Mouse (Mus musculus) midbrain, postnatal 0 days (tissue): Measurements from ENCODE around the gene Pld3. TPM values are rescaled to one million over a fixed set of nuclear protein-coding genes. Genes with fewer than 3 reads are reported as not detected.

Experiments used
- ATAC-seq: fragments of 200-750 bp; cut with Nextera tagmentation; 2 replicates; pipeline ENCODE4 v1.8.0; 2017; ENCODE audit warnings: moderate number of reproducible peaks, mild to moderate bottlenecking, moderate TSS enrichment, moderate library complexity; ENCODE audit not compliant: low FRiP score
- DNase-seq: peaks from one replicate; pipeline ENCODE4 v3.0.0-alpha.2; 2015; ENCODE audit warnings: low spot score
- H3K27ac ChIP-seq: fragments of 300-500 bp; sonication (generic); 2 replicates; pipeline ENCODE4 v1.5.1; 2014; ENCODE audit warnings: low read depth, mild to moderate bottlenecking, low read length, mixed read lengths
- H3K27me3 ChIP-seq: fragments of 300-500 bp; sonication (generic); 2 replicates; pipeline ENCODE4 v1.6.1; 2014; ENCODE audit warnings: low read length, control low read depth, mixed read lengths; ENCODE audit not compliant: insufficient read depth
- H3K36me3 ChIP-seq: fragments of 300-500 bp; sonication (generic); 2 replicates; pipeline ENCODE4 v1.6.1; 2014; ENCODE audit warnings: low read length, control low read depth, mixed read lengths; ENCODE audit not compliant: insufficient read depth
- H3K4me1 ChIP-seq: fragments of 300-500 bp; sonication (generic); 2 replicates; pipeline ENCODE4 v1.6.1; 2014; ENCODE audit warnings: mild to moderate bottlenecking, control low read depth, antibody characterized with exemption, low read length, mixed read lengths; ENCODE audit not compliant: insufficient read depth
- H3K4me2 ChIP-seq: fragments of 300-500 bp; sonication (generic); 2 replicates; pipeline ENCODE4 v1.6.1; 2014; ENCODE audit warnings: low read depth, mild to moderate bottlenecking, low read length, mixed read lengths; ENCODE audit not compliant: poor library complexity, severe bottlenecking
- H3K4me3 ChIP-seq: fragments of 300-500 bp; sonication (generic); 2 replicates; pipeline ENCODE4 v1.5.1; 2014; ENCODE audit warnings: low read depth, mild to moderate bottlenecking, low read length, moderate library complexity
- H3K9ac ChIP-seq: fragments of 300-500 bp; sonication (generic); replicated peaks from 2 replicates; pipeline ENCODE4 v1.6.1; 2014; ENCODE audit warnings: mild to moderate bottlenecking, low read length, moderate library complexity, mixed read lengths; ENCODE audit not compliant: poor library complexity, severe bottlenecking
- H3K9me3 ChIP-seq: fragments of 300-500 bp; sonication (generic); 2 replicates; pipeline ENCODE4 v1.6.1; 2016; ENCODE audit warnings: low read length, control low read depth
- CTCF ChIP-seq: IDR thresholded peaks from 2 replicates; pipeline ENCODE4 v1.5.1; 2016; ENCODE audit warnings: antibody characterized with exemption, mild to moderate bottlenecking
- WGBS: fragments of 180-500 bp; shearing (Covaris S2); extraction: QIAGEN DNeasy Blood & Tissue Kit; methylation state at CpG from one replicate; pipeline ENCODE4 v1.1.7; 2014; 5-methylcytosine and 5-hydroxymethylcytosine counted together
- polyA plus RNA-seq: library from polyadenylated mRNA; unstranded; fragments of >200 nt; fragmentation: Nextera tagmentation; extraction: Ambion mirVana; gene quantifications from 2 replicates; pipeline ENCODE4 v1.2.1, GENCODE M21; 2015
- total RNA-seq: library from RNA; depleted of rRNA; stranded (reverse); fragments of >200 nt; gene quantifications from 2 replicates; pipeline ENCODE4 v1.2.3, GENCODE M21; 2014

Pld3 gene
- total and polyA plus RNA-seq, 2 experiments from 2014 or later: 275 to 286 TPM

DNA sequence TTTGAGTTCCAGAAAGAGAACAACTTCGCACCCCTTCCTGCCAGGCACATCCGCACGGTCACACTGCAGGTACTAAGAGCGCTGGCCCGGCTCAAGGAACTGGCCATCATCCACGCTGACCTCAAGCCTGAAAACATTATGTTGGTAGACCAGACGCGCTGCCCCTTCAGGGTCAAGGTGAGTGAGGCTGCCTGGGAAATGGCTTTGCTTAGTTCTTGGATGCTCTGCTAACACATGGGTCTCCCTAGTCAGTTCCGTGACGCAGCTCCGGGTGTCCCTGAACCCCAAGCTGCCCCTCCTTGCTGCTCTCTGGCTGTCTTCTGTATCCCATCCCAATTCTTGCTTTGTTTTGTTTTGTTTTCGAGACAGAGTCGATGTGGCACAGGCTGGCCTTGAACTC is 29.2 kb downstream of the Pld3 start:
- Histone ChIP-seq H3K27me3 (no peaks in the 10 kb centered on the region), H3K9ac (no peak overlapping the region), H3K4me1 (no peaks in the 10 kb centered on the region), H3K4me3 (no peak overlapping the region), H3K4me2 (no peak overlapping the region), H3K36me3 (peaks cover 3% of the 10 kb centered on the region; the same call in 1 of the 2 replicates), H3K9me3 (no peaks in the 10 kb centered on the region), H3K27ac (no peak overlapping the region)
- no peak for TF ChIP-seq CTCF
- DNase-seq (no peak), ATAC-seq (no peak)
- 97% methylated on average over 13 of the region's 13 CpGs for whole genome bisulfite sequencing

DNA sequence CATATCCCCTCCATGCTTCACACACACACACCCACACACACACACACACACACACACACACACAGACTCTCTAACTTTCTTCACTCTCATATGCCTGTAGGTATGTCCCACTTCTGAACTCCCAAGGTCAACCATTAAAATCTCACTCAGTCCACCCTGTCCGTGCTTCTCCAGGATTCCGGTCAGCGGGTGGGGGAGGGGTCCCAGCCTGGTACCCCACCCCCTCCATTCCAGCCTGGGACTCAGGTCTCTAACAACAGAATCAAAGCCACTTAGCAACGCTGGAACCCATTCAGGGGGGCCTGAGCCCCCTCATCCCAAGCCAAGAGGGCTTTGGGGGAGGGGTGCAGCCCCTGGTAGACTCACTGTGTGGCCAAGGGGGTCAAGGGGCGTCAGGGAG is 30.1 kb downstream of the Pld3 start, which contains the start of gene Hipk4:
Gene Hipk4 (plus strand): TSS at position 301 of the 400 bp plus-strand sequence.
- ATAC-seq (no peak), DNase-seq (no peak)
- Histone ChIP-seq H3K4me1 (no peaks in the 10 kb centered on the region), H3K27me3 (no peaks in the 10 kb centered on the region), H3K9me3 (no peaks in the 10 kb centered on the region), H3K36me3 (no peaks in the 10 kb centered on the region), H3K9ac (no peak within 1 kb of the TSS), H3K27ac (no peak within 1 kb of the TSS), H3K4me3 (no peak within 1 kb of the TSS), H3K4me2 (no peak within 1 kb of the TSS)
- TF ChIP-seq CTCF: no peak
- WGBS: 48% methylated on average over 5 of the region's 5 CpGs

GRCm38 (mm10) chr7:27520599-27520998 is 32.4 kb downstream of the Pld3 start:
- Histone ChIP-seq H3K4me3 (no peak overlapping the region), H3K27ac (no peak overlapping the region), H3K27me3 (no peaks in the 10 kb centered on the region), H3K36me3 (no peaks in the 10 kb centered on the region), H3K9me3 (no peaks in the 10 kb centered on the region), H3K4me1 (no peaks in the 10 kb centered on the region), H3K9ac (no peak overlapping the region), H3K4me2 (no peak overlapping the region)
- ATAC-seq (no peak), DNase-seq (no peak)
- 70% methylated on average over 1 of the region's 1 CpGs for WGBS
- no peak for TF ChIP-seq CTCF

DNA sequence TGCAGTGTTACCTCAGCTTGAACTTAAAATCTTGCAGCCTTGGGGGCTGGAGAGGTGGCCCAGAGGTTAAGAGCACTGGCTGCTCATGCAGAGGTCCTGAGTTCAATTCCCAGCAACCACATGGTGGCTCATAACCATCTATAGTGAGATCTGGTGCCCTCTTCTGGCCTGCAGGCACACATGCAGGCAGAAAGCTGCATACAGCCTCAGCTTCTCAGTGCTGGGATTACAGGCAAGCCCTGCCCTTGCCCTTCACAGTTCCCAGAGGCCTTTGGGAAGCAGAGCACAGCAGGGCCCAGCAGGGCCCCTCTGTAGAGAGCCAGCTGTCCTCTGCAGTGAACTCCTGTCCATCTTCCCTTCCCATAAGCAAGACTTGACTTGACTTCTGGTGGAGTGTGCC is 32.9 kb downstream of the Pld3 start:
- no peak overlapping the region for H3K27ac ChIP-seq
- no peaks in the 10 kb centered on the region for H3K27me3 ChIP-seq
- H3K9ac ChIP-seq: no peak overlapping the region
- peak; percentile 30 for TF ChIP-seq CTCF
- H3K9me3 ChIP-seq: no peaks in the 10 kb centered on the region
- H3K4me1 ChIP-seq: no peaks in the 10 kb centered on the region
- ATAC-seq (no peak), DNase-seq (no peak)
- H3K4me2 ChIP-seq: no peak overlapping the region
- no peaks in the 10 kb centered on the region for H3K36me3 ChIP-seq
- H3K4me3 ChIP-seq: no peak overlapping the region

DNA sequence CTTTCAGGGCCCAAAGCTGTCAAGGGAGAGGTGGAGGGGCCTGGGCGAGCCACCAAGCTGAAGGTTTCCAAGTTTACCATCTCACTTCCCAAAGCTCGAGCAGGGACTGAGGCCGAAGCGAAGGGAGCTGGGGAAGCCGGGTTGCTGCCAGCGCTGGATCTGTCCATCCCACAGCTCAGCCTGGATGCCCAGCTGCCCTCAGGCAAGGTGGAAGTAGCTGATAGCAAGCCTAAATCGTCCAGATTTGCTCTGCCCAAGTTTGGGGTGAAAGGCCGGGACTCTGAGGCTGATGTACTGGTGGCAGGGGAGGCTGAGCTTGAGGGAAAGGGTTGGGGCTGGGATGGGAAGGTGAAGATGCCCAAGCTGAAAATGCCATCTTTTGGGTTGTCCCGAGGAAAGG is 34.7 kb downstream of the Pld3 start:
- Histone ChIP-seq H3K4me3 (no peak overlapping the region), H3K36me3 (no peaks in the 10 kb centered on the region), H3K27me3 (no peaks in the 10 kb centered on the region), H3K4me2 (no peak overlapping the region), H3K9ac (no peak overlapping the region), H3K27ac (no peak overlapping the region), H3K4me1 (no peaks in the 10 kb centered on the region), H3K9me3 (no peaks in the 10 kb centered on the region)
- DNase-seq: no peak
- no peak for ATAC-seq
- no peak for TF ChIP-seq CTCF
- 85% methylated on average over 9 of the region's 9 CpGs for WGBS

DNA sequence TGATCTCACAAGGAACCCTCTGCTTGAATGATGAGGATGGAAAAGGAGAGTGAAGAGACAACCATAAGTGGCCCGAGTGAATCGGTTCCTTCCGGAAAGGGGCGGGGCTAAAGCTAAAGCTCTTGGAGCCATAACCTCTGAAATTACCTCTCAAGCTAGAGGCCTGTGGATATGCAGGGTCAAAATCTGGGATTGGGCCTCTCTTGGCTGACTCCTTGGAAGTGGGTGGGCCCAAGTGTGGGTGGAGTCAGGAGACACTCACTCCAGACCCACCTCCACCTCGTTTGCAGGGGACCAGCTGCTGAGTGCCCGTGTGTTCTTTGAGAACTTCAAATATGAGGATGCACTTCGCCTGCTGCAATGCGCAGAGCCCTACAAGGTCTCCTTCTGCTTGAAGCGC is 38.1 kb downstream of the Pld3 start:
- WGBS: 80% methylated on average over 9 of the region's 9 CpGs
- no peak overlapping the region for H3K9ac ChIP-seq
- no peak for DNase-seq
- no peak overlapping the region for H3K4me3 ChIP-seq
- H3K27ac ChIP-seq: no peak overlapping the region
- no peak for ATAC-seq
- H3K9me3 ChIP-seq: no peaks in the 10 kb centered on the region
- no peaks in the 10 kb centered on the region for H3K4me1 ChIP-seq
- H3K4me2 ChIP-seq: no peak overlapping the region
- no peaks in the 10 kb centered on the region for H3K36me3 ChIP-seq
- TF ChIP-seq CTCF: no peak
- no peaks in the 10 kb centered on the region for H3K27me3 ChIP-seq
